Mouse (Mus musculus): ENCODE data around the gene Klhl22. TPM values are rescaled to one million over a fixed set of nuclear protein-coding genes. Genes with fewer than 3 reads are reported as not detected.

The Klhl22 gene
- total RNA-seq, 2 experiments from 2014 or later = 52.3 TPM

DNA sequence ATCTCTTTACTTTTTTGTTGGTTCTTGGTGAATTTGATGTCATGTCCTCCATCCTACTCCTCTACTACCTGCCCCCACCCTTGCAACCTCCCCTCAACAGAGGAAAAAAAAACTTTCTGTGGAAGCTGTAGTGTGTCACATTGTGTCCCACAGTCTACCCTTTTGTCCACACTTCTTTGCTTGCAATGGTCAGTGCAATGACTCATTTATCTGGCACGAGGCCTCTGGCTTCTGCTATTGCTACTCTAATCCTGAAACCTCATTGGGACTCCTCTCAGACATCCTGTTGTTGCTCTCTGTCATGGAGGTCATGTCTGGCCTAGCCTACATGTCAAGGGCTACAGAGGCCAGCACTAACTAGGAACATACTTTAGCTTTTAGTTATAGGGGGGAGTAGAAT is 5.7 kb upstream of the Klhl22 start:
- no peak for DNase-seq (ENCODE audit: low spot score in 2 of 2)

GRCm38 (mm10) chr16:17757756-17758155 is 1.7 kb upstream of the Klhl22 start:
- DNase-seq (ENCODE audit: low spot score in 2 of 2) = no peak

- DNase-seq (ENCODE audit: low spot score in 2 of 2) = no peak
Observed at GRCm38 (mm10) chr16:17758902-17759301, 516 bp upstream of the Klhl22 start.

DNA sequence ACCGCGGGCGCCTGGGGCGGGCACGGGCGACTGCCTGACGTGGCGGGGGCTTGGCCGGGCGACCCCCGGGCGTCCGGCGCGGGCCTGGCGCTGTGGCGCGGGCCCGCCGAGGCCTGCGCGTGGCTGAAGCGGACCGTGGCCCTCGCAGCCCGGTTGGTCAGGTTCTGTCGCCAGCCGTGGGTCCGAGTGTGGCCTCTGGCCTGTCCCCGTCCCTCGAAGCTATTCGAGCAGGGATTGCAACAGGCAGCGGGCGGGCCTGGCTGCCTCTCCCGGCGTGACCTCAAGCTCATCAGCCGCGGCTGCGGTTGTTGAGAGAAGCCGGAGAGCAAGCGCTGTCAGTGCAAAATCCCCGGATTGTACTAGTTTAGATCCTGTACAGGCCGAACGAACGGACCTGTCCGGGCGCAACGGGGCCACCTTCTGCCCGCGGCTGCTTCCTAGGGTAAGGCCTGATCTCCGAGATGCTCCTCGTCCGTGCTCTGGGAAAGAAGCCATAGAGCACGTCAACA is 449 bp downstream of the Klhl22 start:
- DNase-seq (ENCODE audit: low spot score in 2 of 2) = peak in 1 of 2 experiments; percentile 38

DNA sequence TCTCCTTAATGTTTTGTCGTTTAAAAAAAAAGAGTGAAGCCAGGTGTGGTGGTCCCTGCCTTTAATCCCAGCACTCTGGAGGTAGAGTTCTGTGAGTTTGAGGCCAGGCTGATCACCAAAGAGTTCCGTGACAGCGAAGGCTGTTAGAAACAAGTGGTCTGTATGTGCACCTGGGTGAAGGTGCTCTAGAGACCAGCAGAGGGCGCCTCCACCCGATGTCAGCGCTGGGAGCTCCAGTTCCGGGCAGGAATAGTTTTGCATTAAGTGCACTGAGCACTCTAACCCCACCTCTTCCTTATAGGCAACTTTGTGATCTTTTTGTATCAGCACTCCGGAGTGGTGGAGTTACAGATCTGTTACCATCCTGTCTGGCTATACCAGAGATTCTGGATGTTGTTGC is 1.2 kb downstream of the Klhl22 start:
- no peak for DNase-seq (ENCODE audit: low spot score in 2 of 2)

- DNase-seq (ENCODE audit: low spot score in 2 of 2) = no peak
Observed at GRCm38 (mm10) chr16:17761074-17761473, 1.7 kb downstream of the Klhl22 start.

DNA sequence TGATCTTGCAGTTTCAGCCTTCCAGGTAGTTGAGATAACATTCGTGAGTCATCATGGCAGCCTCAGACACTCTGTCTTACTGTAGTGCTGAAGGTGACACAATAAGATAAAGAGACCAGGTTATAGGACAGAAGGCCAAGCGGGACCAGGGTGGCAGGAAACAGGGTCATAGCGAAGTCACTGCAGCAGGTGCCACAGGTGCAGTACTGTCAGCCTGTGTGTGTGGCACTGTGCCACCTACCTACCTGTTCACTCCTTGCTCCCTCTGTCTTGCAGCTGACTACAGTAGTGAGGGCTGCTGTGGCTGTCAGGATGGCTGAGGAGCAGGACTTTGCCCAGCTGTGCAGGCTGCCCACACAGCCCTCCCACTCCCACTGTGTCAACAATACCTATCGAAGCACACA is 4.7 kb downstream of the Klhl22 start:
- DNase-seq (ENCODE audit: low spot score in 2 of 2) = no peak

DNA sequence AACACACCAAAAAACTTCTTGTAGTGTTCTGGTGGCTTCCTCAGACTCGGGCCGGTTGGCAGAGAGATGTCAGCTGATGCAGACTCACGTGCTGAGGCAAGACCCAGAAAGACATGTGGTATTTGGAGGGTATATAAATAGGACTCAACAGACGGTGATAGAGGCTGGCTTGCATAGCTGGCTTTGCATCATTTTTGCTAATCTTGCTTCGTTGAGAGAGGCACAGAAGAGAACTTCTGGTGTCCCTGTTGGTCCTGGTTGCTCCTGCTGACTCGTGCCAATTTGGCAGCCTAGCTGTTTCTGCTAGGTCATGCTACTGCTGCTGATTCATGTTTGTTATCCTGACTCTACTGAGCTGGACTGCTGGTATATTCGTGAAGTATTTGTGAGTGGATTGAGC is 9.4 kb downstream of the Klhl22 start:
- DNase-seq (ENCODE audit: low spot score in 2 of 2) = no peak

GRCm38 (mm10) chr16:17771117-17771865 is 11.9 kb downstream of the Klhl22 start:
- DNase-seq (ENCODE audit: low spot score in 2 of 2) = no peak

DNA sequence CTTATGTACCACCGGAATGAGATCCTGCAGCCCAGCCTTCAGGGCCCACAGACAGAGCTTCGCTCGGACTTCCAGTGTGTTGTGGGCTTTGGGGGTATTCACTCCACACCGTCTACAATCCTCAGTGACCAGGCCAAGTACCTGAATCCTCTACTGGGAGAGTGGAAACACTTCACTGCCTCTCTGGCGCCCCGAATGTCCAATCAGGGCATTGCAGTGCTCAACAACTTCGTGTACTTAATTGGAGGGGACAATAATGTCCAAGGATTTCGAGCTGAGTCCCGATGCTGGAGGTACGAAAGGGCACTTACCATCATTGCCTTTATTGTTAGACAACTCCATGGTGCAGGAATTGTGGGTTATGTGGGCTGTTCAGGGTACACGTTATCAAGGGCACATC is 17.4 kb downstream of the Klhl22 start:
- no peak for DNase-seq (ENCODE audit: low spot score in 2 of 2)

DNA sequence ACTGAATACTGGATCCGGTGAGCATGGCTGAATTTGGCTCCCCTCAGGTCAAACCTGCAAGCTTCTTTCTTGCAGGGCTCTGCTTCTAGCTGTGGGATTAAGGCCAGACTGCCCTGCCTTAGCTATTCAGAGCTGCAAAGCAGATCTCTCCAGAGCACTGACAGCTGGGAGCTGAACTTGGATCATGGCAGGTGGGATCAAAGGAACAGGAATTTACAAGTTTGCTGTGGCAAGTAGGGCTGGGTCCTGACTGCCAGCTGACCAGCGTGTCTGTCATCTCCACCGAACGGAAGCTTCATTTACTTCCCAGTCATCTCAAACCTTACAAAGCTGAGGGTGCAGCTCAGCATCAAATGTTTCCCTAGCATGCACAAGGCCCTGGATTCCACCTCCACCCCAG is 18.8 kb downstream of the Klhl22 start:
- DNase-seq (ENCODE audit: low spot score in 2 of 2) = no peak

DNA sequence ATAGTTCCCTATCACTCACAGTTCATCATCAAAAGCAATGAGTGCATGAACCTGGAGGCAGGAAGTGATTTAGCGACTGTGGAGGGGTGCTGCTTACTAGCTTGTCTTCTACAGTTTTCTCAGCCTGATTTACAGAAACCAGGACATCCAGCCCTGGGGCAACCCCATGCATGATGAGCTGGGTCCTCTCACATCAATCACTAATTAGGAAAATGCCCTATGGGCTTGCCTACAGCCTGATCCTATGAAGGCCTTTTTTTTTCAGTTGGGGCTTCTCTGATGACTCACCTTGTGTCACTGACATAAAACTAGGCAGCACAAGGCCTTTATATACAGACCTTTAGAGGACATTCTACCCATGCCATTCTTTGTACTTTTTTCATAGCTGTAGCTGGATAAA is 20.3 kb downstream of the Klhl22 start:
- DNase-seq (ENCODE audit: low spot score in 2 of 2) = no peak

DNA sequence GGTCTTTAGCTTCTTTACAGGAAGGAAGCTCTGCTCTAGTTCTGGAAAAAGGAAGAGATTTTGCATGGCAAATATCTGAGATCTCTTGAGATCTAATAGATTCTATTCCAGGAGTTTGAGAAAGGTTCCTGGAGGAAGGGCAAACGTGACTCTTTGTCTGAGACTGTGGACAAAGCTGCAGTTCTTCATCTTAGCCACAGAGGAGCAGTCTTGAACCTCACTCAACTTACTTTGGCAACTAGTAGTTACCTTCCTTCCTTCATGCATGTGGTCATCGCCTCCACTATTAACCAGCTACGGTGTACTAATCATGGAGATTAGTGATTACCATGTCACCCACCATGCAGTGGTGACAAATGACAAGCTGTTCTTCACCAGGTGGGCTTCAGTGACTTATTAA is 25.9 kb downstream of the Klhl22 start:
- DNase-seq (ENCODE audit: low spot score in 2 of 2) = no peak

DNA sequence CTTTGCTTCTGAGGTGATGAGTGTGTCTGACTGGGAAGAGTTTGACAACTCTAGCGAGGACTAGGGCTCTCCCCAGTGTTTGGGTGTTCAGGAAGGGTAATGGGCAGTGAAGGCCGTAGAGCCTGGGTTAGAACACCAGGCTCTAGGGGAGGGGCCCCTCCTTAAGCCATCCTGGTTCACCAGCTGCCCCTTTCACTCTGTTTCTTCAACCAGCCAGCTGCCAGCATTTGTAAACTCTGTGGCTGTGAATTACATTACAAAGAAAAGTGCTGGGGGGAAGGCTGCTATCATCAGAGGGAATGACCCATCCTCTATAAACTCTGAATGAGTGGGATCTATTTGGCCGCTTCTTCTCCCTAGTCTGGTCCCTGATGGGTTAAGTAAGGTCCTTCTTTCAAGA is 33.3 kb downstream of the Klhl22 start:
- DNase-seq (ENCODE audit: low spot score in 2 of 2) = no peak

GRCm38 (mm10) chr16:17794047-17794446 is 34.6 kb downstream of the Klhl22 start:
- DNase-seq (ENCODE audit: low spot score in 2 of 2) = no peak

DNA sequence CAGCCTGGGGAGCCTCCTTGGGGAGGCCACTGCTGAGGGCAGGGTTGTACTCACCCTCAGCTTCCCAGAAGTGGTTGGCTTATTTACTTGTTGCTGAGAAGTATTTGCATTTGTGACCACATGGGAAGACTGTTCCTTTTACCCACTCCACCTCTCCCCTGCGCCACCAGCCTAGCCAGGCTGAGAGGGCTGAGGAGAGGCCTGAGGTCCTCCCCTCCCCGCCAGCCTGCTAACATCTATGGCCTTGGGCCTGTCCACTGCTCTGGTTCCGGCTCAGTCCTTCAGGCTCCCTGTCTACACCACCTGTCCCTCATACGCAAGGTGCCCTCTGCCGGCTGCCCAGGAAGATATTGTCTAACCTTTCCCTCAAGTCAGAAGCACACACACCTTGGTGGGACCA is 36.2 kb downstream of the Klhl22 start:
- no peak for DNase-seq (ENCODE audit: low spot score in 2 of 2)

DNA sequence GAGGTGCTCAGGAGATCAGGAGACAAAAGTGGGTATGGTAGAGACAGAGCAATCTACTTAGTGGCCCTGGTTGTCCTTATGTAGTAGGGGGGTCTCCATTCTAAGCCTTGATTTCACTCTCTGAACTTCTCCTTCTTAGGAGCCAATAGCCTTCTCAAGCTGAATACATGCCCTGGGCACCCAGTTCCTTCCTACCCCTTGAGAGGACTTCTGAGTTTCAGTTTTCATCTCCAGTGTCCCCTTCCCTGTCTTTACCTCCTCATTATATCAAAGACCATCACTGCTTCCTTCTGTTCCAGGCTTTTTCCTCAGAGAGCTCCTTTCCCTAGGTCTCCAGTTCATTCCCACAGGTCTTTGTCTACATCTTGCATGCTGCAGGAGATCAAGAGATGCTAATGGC is 37.1 kb downstream of the Klhl22 start:
- DNase-seq (ENCODE audit: low spot score in 2 of 2) = no peak

DNA sequence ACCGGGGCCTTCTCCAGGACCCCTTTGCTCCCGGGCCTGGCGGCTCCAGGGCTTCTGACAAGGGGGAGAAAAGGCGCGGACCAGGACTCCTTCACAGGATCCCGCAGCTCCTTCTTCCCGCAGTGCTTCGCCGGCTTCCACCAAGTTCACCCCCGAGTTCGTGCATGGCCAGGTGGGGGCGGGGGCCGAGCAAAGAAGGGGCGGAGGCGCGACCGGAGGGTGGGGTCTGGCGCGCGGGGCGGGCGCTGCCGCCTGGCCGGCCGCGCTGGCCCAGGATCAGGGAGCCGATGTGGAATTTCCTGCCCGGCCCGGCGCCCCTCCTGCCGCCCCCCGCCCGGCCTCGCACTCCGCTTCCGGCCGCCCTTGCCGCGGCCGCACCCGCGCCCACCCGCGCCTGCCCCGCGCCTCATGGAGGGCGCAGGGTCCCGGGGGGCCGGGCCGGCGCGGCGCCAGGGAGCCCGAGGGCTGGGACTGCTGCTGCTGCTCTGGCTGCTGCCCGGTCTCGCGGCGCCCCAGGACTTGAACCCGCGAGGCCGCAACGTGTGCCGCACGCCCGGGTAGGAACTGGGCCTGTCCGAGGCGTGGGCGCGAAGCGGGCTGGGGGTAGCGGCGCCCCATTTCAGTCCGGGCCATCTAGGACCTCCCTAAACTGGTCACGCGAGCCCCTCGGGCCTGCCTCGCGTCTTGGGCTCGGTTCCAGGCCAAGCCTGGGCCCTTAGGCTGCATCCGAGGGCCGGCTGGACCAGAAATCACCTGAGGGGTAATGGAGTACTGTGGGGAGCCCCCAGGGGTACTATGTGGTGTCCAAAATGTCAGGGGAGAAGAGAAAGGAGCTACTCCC is 37.8 kb downstream of the Klhl22 start, which contains the start of gene Scarf2:
TSS of gene Scarf2 (plus strand) at position 312 of the 841 bp plus-strand sequence.
- no peak for DNase-seq (ENCODE audit: low spot score in 2 of 2)

DNA sequence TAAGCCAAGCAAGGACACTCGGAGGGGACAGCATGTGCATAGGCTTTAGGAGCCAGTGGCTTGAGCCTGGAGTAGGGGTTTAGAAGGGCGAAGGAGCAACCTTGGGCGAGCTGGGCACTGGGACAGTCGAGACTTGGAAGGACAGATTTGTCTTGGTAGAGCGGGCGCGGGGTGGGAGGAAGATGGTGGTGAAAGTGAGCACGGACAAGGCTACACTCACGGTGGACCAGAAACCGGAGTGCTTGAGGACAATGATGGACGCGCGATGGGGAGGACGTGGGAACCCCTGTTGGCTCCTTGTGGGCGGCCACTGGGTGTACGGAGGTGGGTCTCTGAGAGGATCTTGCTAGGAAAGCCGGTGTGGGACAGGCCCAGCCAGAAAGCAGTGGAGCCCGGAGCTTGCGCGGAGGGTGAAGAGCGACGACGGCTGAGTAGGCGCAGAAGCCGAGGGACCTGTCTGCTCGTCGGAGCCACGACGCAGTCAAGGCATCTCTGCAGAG is 38.4 kb downstream of the Klhl22 start:
- no peak for DNase-seq (ENCODE audit: low spot score in 2 of 2)

DNA sequence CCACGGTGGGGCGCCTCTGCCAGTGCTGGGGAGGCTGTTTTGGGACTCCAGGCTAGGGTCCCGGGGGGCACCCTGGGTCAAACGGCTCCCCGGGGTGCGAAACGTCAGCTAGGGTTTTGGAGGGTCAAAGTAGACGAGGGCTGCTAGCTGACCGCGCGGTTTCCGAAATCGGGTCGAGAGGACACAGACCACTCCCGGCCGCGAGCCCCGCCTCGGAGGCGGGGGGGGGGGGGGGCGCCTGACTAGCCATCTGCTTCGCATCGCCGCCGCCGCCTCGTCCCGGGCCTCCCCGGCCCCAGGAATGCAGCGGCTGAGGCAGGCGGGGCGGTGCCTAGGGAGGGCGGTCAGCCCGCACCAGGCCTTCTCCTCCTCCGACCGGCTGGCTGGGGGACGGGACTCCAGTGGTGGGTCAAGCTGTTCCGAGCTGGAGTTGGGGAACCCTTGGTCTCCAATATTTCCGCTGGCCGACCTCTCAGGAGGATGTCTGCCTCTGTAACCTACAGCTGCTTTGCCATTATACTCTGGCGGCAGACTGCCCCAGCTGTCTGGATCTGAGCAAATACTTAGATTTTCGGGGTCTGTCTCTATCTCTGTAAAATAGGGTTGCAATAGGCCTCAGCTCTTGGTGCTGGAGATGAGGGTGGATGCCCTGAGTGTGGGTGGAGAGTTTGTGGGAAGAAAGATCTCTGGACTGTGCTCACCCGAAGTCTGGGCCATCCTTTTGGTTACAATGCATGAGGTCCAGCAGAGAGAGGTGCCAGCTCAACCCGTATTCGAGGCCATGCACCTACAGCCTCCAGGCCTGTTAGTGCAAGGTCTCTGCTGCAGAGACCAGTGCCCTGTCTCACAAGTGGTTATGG is 39.1 kb downstream of the Klhl22 start:
- DNase-seq (ENCODE audit: low spot score in 2 of 2) = no peak

GRCm38 (mm10) chr16:17799584-17799983 is 40.2 kb downstream of the Klhl22 start:
- no peak for DNase-seq (ENCODE audit: low spot score in 2 of 2)

All from adrenal gland, postnatal 4 days (tissue).